In the genomic region with DNA sequence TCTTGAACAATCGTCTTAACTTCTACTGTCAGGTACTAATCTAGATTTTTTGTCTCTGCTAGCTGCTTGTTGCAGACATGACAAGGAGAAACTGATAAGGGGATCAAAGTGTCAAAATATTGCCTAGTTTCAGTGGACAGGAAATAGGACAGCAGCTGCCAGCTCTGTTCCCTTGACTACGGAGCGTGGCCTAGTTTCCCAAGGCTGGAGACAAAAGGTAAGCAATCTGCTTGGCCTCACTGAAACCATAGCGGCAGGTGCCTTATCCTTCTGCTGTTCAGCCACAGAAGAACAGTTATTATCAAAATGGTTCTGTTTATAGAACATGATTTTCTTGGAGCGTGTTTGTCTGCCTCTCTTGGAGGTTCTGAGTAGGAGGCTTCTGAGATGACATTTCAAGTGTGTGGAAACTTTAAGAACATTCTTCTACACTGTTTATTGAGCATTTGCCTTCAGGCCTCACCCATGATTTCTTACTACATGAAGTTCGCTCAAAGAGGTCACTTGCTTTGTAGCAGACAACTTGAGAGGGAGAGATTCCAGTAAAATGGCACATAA, we compare ENCODE assay signal across 14 mouse cellular contexts.
A peak's percentile ranks its signal among the peaks of the same experiment; 100 is the strongest.
DNase-seq lines count a peak whose midpoint lies in the region; ATAC-seq lines count a peak whose summit lies in the region.
"Had no signal": no experiment of that assay in that cellular context is flagged by ENCODE, and none has a peak within 500 bp of the region (broad histone marks: within the 10 kb centered on the region; RNA-seq: fewer than 3 reads in every experiment).

No protein-coding gene starts in this region.

- peak; percentile 3 for DNase-seq in cerebellum, adult 11 months
- no peak for DNase-seq in cerebellum, postnatal 4 days (ENCODE audit: low spot score in 2 of 2)
- DNase-seq in left cerebral cortex, postnatal 10 days (ENCODE audit: extremely low spot score in 1 of 2, low spot score in 2 of 2): peak; percentile 1 to 16
- no peak for DNase-seq in left cerebral cortex, adult 11 months (ENCODE audit: low spot score)
- DNase-seq in cerebellum, postnatal 25 days: peak; percentile 17 to 29
- DNase-seq in right cerebral cortex, postnatal 14 days: peak; percentile 5
- DNase-seq in lung, postnatal 25 days (ENCODE audit: low spot score): no peak
- DNase-seq: heart, adult 2 months; kidney, adult 18-20 months; lung, adult 2 months; thymus, adult 18-20 months had no signal

- H3K9ac ChIP-seq in liver, embryonic 12.5 days: no peak overlapping the region
- H3K9ac ChIP-seq: hindbrain, embryonic 13.5 days; limb, embryonic 13.5 days had no signal

- WGBS in liver, embryonic 12.5 days (ENCODE audit: insufficient replicate concordance): 62% methylated on average over 6 of the region's 6 CpGs

- no peak overlapping the region for H3K27ac ChIP-seq in liver, embryonic 12.5 days
- H3K27ac ChIP-seq: heart, adult 2 months; hindbrain, embryonic 13.5 days; limb, embryonic 13.5 days had no signal

- H3K27me3 ChIP-seq in liver, embryonic 12.5 days (replicated peaks): no peaks in the 10 kb centered on the region
- H3K27me3 ChIP-seq: hindbrain, embryonic 13.5 days; limb, embryonic 13.5 days had no signal

- no peaks in the 10 kb centered on the region for H3K4me1 ChIP-seq in liver, embryonic 12.5 days
- H3K4me1 ChIP-seq: hindbrain, embryonic 13.5 days; limb, embryonic 13.5 days had no signal

- intact Hi-C loops in left cerebral cortex, postnatal 10 days (cut with DNase I): no loop called here

- H3K4me2 ChIP-seq in liver, embryonic 12.5 days: no peak overlapping the region
- H3K4me2 ChIP-seq: hindbrain, embryonic 13.5 days; limb, embryonic 13.5 days had no signal

- H3K36me3 ChIP-seq in liver, embryonic 12.5 days: no peaks in the 10 kb centered on the region
- H3K36me3 ChIP-seq: hindbrain, embryonic 13.5 days; limb, embryonic 13.5 days had no signal

- H3K9me3 ChIP-seq in liver, embryonic 12.5 days (replicated peaks): no peaks in the 10 kb centered on the region
- H3K9me3 ChIP-seq: hindbrain, embryonic 13.5 days; limb, embryonic 13.5 days had no signal

- no peak overlapping the region for H3K4me3 ChIP-seq in liver, embryonic 12.5 days
- H3K4me3 ChIP-seq: heart, adult 2 months; hindbrain, embryonic 13.5 days; limb, embryonic 13.5 days had no signal

- no peak for ATAC-seq in liver, embryonic 12.5 days

Comparison
In these comparisons a context has a peak if more than half of its experiments do, and no peak if none do; other contexts are left out.
1. DNase-seq: peak in cerebellum, adult 11 months (single experiment), left cerebral cortex, postnatal 10 days (2 of 2), cerebellum, postnatal 25 days (2 of 2) and right cerebral cortex, postnatal 14 days (single experiment); none in cerebellum, postnatal 4 days (0 of 2), left cerebral cortex, adult 11 months (single experiment) and lung, postnatal 25 days (single experiment).